Mouse (Mus musculus): ENCODE results near the gene Dab1. TPM values are rescaled to one million over a fixed set of nuclear protein-coding genes. Genes with fewer than 3 reads are reported as not detected.

The Dab1 gene
- polyA plus RNA-seq, 2 experiments: 0.19 to 0.34 TPM

GRCm38 (mm10) chr4:103889110-103889509 lies 270.0 kb downstream of the Dab1 start:
- no peak overlapping the region for H3K27ac ChIP-seq
- no peaks in the 10 kb centered on the region for H3K4me1 ChIP-seq (replicated peaks; ENCODE audit: control insufficient read depth in 2 of 2, insufficient read depth in 2 of 2, low read length in 1 of 2)
- H3K4me3 ChIP-seq (ENCODE audit: insufficient read depth in 1 of 2, low read depth in 2 of 2, low read length in 2 of 2): no peak overlapping the region
- ATAC-seq (ENCODE audit: insufficient read depth) (no peak), DNase-seq (ENCODE audit: low read depth in 3 of 3, low spot score in 3 of 3) (no peak)
- H3K36me3 ChIP-seq (replicated peaks; ENCODE audit: control insufficient read depth, insufficient read depth, low read depth): no peaks in the 10 kb centered on the region
- no peaks in the 10 kb centered on the region for H3K27me3 ChIP-seq (ENCODE audit: control insufficient read depth, insufficient read depth, low read length)
- no peak overlapping the region for H3K4me2 ChIP-seq (ENCODE audit: low read depth)
- H3K9ac ChIP-seq (replicated peaks): no peak overlapping the region
- no peaks in the 10 kb centered on the region for H3K9me3 ChIP-seq (ENCODE audit: control insufficient read depth, low read length)
- 73% methylated on average over 3 of the region's 3 CpGs for WGBS (ENCODE audit: insufficient replicate concordance)
- TF ChIP-seq EP300 (IDR thresholded peaks at IDR 0.05; ENCODE audit: low read depth) (no peak), CTCF (IDR thresholded peaks at IDR 0.05; ENCODE audit: low read depth) (no peak)

GRCm38 (mm10) chr4:103896806-103897205 lies 277.6 kb downstream of the Dab1 start:
- 62% methylated on average over 4 of the region's 4 CpGs for WGBS (ENCODE audit: insufficient replicate concordance)
- DNase-seq (ENCODE audit: low read depth in 3 of 3, low spot score in 3 of 3) (no peak), ATAC-seq (ENCODE audit: insufficient read depth) (no peak)
- H3K27ac ChIP-seq: no peak overlapping the region
- H3K4me3 ChIP-seq (ENCODE audit: insufficient read depth in 1 of 2, low read depth in 2 of 2, low read length in 2 of 2): no peak overlapping the region
- no peaks in the 10 kb centered on the region for H3K27me3 ChIP-seq (ENCODE audit: control insufficient read depth, insufficient read depth, low read length)
- H3K4me2 ChIP-seq (ENCODE audit: low read depth): no peak overlapping the region
- no peaks in the 10 kb centered on the region for H3K4me1 ChIP-seq (replicated peaks; ENCODE audit: control insufficient read depth in 2 of 2, insufficient read depth in 2 of 2, low read length in 1 of 2)
- no peaks in the 10 kb centered on the region for H3K36me3 ChIP-seq (replicated peaks; ENCODE audit: control insufficient read depth, insufficient read depth, low read depth)
- H3K9me3 ChIP-seq (ENCODE audit: control insufficient read depth, low read length): no peaks in the 10 kb centered on the region
- no peak for TF ChIP-seq EP300 (IDR thresholded peaks at IDR 0.05; ENCODE audit: low read depth)
- TF ChIP-seq CTCF (IDR thresholded peaks at IDR 0.05; ENCODE audit: low read depth): no peak
- no peak overlapping the region for H3K9ac ChIP-seq (replicated peaks)

DNA sequence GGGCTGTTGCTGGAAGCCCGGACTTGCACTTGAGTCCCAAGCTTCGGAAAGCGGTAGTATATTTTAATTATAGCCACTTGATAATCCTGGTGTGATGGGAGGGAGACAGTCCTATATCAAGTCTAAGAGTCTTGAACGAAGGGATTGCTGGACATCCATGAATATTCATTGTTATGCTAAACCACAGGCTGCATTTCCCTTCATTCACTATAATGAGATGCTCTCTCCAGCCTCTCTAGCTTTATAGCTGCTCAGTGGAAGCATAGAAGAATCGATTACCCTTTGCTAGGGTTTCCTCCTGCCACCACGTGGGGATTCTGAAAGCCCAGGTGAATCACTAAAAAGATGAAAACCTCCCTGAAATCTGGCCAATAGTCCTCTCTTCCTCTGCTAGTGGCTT lies 278.5 kb downstream of the Dab1 start:
- Histone ChIP-seq H3K4me2 (ENCODE audit: low read depth) (no peak overlapping the region), H3K9me3 (ENCODE audit: control insufficient read depth, low read length) (no peaks in the 10 kb centered on the region), H3K27ac (no peak overlapping the region), H3K36me3 (replicated peaks; ENCODE audit: control insufficient read depth, insufficient read depth, low read depth) (no peaks in the 10 kb centered on the region), H3K4me1 (replicated peaks; ENCODE audit: control insufficient read depth in 2 of 2, insufficient read depth in 2 of 2, low read length in 1 of 2) (no peaks in the 10 kb centered on the region), H3K9ac (replicated peaks) (no peak overlapping the region), H3K27me3 (ENCODE audit: control insufficient read depth, insufficient read depth, low read length) (no peaks in the 10 kb centered on the region), H3K4me3 (ENCODE audit: insufficient read depth in 1 of 2, low read depth in 2 of 2, low read length in 2 of 2) (no peak overlapping the region)
- TF ChIP-seq EP300 (IDR thresholded peaks at IDR 0.05; ENCODE audit: low read depth) (no peak), CTCF (IDR thresholded peaks at IDR 0.05; ENCODE audit: low read depth) (no peak)
- DNase-seq (ENCODE audit: low read depth in 3 of 3, low spot score in 3 of 3): no peak
- 54% methylated on average over 6 of the region's 6 CpGs for WGBS (ENCODE audit: insufficient replicate concordance)
- no peak for ATAC-seq (ENCODE audit: insufficient read depth)

DNA sequence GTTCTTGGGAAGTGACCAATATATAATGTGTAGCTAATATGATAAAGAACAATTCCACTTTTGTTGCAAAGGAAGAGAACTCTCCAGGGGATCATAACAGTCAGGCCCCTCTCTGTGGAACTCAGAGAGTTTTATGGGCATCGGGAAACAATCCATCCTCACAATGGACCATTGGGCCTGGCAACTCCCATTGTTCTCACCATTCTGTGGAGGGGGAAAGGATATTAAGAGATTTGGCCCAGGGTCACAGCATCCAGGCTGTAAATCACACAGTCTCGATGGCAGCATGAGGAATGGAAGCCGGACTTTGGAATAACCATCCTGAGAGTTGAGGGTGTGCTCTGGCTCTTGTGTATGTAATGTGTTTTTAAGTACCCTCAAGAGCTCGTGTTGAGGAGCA lies 292.3 kb downstream of the Dab1 start:
- H3K4me2 ChIP-seq (ENCODE audit: low read depth): no peak overlapping the region
- no peak overlapping the region for H3K27ac ChIP-seq
- no peaks in the 10 kb centered on the region for H3K4me1 ChIP-seq (replicated peaks; ENCODE audit: control insufficient read depth in 2 of 2, insufficient read depth in 2 of 2, low read length in 1 of 2)
- H3K4me3 ChIP-seq (ENCODE audit: insufficient read depth in 1 of 2, low read depth in 2 of 2, low read length in 2 of 2): no peak overlapping the region
- ATAC-seq (ENCODE audit: insufficient read depth) (no peak), DNase-seq (ENCODE audit: low read depth in 3 of 3, low spot score in 3 of 3) (no peak)
- WGBS (ENCODE audit: insufficient replicate concordance): 40% methylated on average over 4 of the region's 4 CpGs
- H3K9me3 ChIP-seq (ENCODE audit: control insufficient read depth, low read length): no peaks in the 10 kb centered on the region
- H3K9ac ChIP-seq (replicated peaks): no peak overlapping the region
- no peak for TF ChIP-seq CTCF (IDR thresholded peaks at IDR 0.05; ENCODE audit: low read depth)
- no peak for TF ChIP-seq EP300 (IDR thresholded peaks at IDR 0.05; ENCODE audit: low read depth)
- H3K27me3 ChIP-seq (ENCODE audit: control insufficient read depth, insufficient read depth, low read length): no peaks in the 10 kb centered on the region
- no peaks in the 10 kb centered on the region for H3K36me3 ChIP-seq (replicated peaks; ENCODE audit: control insufficient read depth, insufficient read depth, low read depth)

DNA sequence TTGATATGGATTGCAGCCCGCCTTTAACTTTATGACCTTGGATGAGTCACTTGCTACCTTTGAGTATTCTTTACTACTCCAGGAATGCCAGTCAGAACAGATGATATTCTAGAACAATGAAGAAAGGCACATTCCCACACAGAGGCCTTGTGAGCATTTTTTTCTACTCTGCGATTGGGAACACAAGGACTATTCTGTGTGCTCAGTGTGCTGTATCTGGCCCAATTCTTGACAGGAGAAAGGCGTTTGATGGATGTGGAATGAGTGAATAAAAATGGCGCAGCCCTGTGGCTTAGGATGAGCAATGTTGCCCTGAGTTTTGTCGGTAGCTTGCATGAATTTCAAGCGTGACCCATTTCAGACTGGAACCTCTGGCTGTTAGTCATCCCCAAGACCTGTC lies 292.9 kb downstream of the Dab1 start:
- no peak for ATAC-seq (ENCODE audit: insufficient read depth)
- no peak overlapping the region for H3K4me2 ChIP-seq (ENCODE audit: low read depth)
- no peaks in the 10 kb centered on the region for H3K36me3 ChIP-seq (replicated peaks; ENCODE audit: control insufficient read depth, insufficient read depth, low read depth)
- TF ChIP-seq EP300 (IDR thresholded peaks at IDR 0.05; ENCODE audit: low read depth) (no peak), CTCF (IDR thresholded peaks at IDR 0.05; ENCODE audit: low read depth) (no peak)
- no peak for DNase-seq (ENCODE audit: low read depth in 3 of 3, low spot score in 3 of 3)
- no peak overlapping the region for H3K27ac ChIP-seq
- no peak overlapping the region for H3K9ac ChIP-seq (replicated peaks)
- no peaks in the 10 kb centered on the region for H3K27me3 ChIP-seq (ENCODE audit: control insufficient read depth, insufficient read depth, low read length)
- H3K9me3 ChIP-seq (ENCODE audit: control insufficient read depth, low read length): no peaks in the 10 kb centered on the region
- H3K4me1 ChIP-seq (replicated peaks; ENCODE audit: control insufficient read depth in 2 of 2, insufficient read depth in 2 of 2, low read length in 1 of 2): no peaks in the 10 kb centered on the region
- 59% methylated on average over 6 of the region's 6 CpGs for WGBS (ENCODE audit: insufficient replicate concordance)
- no peak overlapping the region for H3K4me3 ChIP-seq (ENCODE audit: insufficient read depth in 1 of 2, low read depth in 2 of 2, low read length in 2 of 2)
